Mouse (Mus musculus): Measurements from ENCODE around the gene Ptms. TPM values are rescaled to one million over a fixed set of nuclear protein-coding genes. Genes with fewer than 3 reads are reported as not detected.
A peak's percentile ranks its signal among the peaks of the same experiment; 100 is the strongest.

Gene Ptms
- total RNA-seq (2021) (100 to 1,000 TPM; 828 to 858 TPM), polyA plus RNA-seq (2012; rRNA removed) (2,208 and 2,873 TPM in 2 replicates)
- long read RNA-seq, transcript Ptms-203 (4 exons, 629 nt), result minor isoform, 9 of 129 reads
- long read RNA-seq, transcript Ptms-201 (5 exons, 1,149 nt), result major isoform, 73 of 129 reads
- long read RNA-seq, partial matches to known transcripts, result 43 of 129 reads
- long read RNA-seq, other reads (novel, unspliced or antisense), result 4 of 129 reads

DNA sequence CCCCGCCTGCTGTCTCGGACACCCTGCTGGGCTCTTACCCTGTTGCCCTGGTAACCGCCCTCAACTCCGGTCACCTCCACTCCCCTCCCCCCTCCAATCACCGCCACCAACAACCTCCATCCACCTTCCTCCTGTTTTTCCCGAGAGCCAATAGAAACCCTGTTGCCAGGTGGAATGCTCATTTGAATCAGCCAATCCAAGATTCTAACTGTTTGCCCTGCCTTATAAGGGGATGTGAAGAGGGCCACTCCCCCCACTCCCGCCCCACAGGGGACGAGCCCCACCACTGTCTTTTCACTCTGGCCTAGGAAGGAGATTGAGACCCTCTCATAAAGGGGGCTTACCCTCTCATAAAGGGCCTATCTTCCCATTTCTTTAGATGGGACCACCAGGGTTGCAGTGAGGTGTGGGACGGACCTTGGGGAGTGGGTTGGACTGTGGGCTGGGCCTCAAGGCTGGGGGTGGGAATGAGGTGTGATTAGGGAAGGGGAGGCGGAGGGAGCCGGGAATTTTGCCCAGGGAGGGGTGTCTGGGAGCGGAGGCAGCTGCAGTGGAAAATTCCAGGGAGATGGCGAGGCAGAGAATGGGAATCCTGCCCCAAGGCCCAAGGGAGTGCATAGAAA is at the start of gene Ptms:
Ptms (minus strand) TSS at position 409 of the 623 bp plus-strand sequence.
- peak; percentile 98 for DNase-seq

DNA sequence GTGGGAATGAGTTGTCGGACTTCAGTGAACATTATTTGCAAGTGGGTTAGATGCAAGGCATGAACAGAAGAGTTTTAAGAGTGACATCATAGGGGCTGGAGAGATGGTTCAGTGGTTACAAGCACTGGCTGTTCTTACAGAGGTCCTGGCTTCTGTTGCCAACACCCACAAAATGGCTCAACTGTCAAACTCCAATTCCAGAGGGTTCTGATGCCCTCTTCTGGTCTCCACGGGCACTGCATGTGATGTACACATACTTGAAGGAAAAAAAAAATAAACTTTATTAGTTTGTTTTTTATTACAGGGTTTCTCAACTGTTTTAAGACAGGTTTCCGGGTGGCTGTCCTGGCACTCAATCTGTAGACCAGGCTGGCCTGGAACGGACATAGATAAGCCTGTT is 47.9 kb upstream of the Ptms start:
- peak; percentile 29 for DNase-seq

DNA sequence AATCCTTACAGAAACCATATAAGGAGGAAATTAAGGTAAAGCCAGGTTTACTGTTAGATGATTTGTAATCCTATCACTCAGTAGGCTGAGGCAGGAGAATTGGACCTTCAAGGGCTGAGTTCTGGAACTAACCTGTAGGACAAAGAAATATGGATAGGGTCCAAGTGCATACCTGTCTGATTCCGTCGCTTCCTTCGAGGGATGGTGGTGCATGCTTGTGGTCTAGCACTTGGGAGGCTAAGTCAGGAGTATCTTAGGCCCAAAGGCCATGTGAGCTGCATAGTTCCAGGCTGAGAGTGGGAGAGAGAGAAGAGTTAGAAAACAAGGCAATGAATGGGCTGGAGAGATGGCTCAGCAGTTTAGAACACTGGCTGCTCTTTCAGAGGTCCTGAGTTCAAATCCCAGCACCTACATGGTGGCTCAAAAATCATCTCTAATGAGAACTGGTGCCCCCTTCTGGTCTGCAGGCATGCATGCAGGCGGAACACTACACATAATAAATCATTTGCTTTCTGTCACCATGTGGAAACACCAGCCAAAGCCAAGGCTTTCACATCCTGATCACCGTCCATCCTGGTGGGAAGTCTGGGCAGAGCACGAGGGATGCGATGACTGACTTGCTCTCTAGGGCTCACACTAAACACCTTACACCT is 46.7 kb upstream of the Ptms start:
- DNase-seq, result no peak

DNA sequence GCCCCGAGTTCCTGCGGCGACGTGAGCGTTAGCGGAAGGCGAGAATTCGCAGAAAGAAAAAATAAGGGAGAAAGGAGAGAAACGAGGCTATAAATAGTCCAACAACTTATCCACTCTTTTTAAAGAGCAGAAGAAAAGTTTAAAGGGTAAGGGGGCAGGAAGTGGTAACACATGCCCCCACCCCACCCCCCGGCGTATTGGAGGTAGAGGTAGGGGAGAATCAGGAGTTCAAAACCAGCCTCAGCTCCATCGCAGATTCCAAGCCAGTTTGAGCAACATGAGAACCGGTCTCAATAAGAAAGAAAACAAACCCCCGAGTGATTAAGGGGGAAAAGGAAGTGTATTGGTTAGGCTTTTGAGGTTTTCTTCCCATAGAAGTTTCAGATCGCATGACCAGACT is 45.8 kb upstream of the Ptms start:
- DNase-seq, result no peak

DNA sequence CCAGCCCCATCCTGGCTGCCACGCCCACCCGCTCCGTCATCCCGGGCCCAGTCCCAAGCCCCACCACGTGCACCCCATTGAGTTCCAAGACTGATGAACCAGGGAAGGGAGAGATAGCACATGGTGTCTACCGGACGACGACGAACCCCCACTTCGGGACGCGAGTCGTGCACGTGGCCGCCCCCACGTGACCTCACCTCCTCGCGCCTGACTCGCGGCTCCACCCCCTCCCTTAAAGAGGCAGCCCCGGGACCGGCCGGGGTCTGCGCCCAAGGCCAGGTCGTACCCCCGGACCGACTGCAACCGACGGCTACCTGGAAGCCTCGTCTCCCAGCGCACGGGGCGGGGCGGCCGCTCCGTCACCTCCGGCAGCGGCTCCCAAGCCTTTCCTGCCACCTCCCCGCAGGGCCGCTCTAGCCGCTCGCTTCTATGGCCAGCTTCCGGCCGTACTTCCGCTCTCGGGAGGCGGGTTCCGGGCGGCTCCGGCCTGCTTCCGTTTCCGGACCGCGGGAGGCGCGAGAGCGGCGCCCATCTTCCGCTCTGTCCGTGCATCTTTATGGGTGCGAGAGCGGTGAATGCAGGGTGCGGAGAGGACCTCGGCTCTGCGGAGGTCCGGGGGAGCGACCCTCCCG is 45.3 kb upstream of the Ptms start, which contains the start of gene Cops7a:
Cops7a (minus strand) TSS at position 451 of the 632 bp plus-strand sequence.
- DNase-seq, result peak; percentile 98

DNA sequence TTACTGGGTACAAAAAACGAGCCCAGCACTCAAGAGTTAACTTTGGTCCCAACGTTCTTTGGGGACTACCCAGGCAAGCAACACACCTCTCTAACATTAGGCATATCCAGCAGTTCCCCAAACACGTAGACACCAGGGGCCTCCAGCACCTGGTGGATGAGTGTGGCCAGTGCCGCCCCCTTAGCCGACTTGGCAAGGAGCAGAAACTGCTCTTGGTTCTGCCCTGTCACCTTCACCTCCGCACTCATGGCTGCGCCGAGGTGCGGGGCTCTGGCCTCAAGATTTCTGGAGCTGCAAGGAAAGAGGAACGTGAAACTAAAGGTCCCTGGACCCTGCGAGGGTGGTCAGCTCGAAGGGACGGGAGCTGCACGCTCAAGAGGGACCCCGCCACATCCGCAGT is 44.7 kb upstream of the Ptms start:
- no peak for DNase-seq

DNA sequence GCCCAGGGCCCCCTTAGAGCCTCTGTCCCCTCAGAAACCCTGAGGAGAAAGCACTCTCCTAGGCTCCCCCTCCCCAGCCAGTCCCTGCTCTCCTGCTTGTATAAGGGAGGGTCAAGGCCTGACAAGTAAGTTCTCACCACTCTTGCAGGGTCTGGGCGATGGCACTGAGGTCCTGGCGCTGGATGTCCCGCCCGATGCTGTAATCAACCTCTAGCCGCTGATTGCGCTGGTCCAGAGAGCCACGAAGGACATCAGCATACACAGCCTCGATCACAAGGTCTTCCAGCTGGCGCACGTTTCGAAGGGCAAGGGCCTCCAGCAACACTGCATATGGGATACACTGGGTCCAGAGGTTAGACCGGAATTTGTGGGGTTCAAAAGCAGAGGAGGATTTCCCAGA is 41.1 kb upstream of the Ptms start:
- peak; percentile 74 for DNase-seq

DNA sequence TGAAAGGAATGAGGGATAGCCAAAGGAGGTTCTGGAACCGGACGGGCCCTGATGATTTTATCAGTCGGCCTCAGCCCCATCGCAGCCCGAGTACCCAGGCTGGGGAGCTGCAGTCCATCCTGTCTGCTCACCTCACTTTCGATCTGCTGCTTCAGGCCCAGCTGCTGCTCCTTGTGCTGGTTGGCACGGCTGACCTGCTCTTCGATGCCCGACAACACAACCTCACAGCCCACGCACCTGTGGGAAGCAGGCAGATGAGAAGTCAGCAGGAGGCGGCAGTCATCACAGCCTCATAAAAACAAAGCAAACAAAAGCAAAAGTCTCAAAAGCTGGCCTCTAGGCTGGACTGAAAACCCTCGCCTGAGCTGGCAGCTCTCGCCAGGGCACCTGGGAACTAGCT is 40.1 kb upstream of the Ptms start:
- no peak for DNase-seq

DNA sequence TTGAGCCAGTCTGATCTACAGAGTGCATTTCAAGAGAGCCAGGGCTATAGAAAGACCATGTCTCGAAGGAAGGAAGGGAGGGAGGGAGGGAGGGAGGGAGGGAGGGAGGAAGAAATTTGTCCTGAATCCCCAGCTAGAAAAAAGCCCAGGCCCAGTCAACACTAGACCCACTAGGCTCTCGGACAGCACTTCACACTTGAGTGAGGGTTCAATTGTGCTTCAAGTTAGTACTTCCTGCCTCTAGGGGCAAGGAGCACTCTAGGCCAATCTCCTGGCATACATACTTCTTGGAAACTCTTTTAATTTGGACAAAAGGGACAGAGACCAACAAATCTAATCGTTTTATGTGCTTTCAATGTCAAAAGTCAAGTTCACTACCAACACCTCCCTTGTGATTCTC is 38.2 kb upstream of the Ptms start:
- DNase-seq, result no peak

DNA sequence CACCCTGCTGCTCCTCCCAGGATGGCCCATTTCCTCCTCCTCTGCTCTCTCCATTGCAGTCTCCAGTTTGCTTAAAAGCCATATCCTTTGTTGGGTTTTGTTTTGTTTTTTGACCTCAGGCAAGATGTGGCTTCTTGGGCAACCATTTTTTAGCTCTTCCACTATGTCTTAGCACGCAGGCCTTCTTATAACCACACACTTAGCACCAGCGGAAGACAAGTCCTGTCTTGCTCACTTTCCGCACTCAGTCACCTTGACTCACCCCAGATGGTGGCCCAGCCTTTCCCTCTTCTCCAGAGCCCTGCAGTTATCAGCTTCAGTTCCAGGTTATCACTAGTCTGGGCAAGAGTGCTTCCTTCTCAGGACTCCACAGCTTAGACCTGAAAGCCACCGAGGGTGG is 35.3 kb upstream of the Ptms start:
- DNase-seq, result no peak

DNA sequence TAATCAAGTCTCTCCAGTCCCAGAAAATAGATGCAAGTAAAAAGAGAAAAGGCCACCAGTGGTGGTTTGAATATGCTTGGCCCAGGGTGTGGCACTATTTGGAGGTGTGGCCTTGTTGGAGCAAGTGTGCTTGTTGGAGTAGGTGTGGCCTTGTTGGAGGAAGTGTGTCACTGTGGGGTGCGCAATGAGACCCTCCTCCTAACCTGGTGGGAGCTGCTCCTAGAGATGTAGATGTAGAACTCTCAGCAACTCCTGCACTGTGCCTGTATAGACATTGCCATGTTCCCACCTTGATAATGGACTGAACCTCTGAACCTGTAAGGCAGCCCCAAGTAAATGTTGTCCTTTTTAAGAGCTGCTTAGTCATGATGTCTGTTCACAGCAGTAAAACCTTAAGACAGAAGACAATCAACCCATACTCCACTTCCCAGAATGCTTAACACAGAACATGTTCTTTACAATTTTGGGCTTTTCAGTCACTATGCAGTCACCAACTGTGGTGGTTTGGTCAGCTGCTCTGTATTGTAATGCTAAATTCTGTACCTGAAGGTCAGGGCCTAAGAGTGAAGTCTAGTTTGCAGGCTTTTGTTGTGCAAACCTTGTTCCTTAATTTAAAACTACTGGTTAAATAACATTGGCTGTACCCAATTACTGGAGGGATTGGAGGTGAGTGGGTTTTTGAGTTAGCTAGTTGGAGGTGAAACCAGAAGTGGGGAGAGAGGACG is 34.2 kb upstream of the Ptms start:
- no peak for DNase-seq

DNA sequence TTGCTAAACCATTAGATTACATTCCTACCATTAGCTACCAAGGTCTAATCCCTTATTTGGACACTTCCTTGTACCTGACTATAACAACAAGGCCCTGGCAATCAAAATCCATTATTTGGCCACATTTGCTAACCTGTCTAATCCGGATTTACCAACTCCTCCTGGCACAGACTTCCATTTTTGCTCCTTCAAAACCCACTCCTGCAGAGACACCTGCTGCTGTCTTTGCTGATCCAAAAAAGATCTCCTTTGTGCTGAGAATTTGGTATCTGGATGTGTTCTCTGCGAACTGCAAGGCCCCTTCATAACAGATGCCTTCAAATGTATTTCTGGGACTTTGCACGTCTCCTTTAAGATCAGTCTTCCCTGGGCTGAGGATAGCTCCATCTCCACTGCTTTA is 23.6 kb upstream of the Ptms start:
- DNase-seq, result no peak

DNA sequence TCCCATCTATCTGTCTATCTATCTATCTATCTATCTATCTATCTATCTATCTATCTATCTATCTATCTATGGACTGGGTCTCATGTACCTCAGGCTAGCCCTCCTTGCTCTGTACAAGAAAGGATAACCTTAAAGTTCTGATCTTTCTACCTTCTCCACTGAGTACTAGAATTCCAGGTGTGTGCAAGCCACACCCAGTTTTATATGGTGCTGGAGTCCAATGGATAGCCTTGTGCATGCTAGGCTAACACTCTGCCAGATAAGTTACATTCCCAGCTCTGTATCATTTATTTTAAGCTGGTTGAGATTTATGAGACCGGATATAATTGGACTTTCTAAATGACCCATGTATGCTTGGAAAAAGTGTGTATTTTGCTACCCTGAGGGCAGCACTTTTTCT is 21.8 kb upstream of the Ptms start:
- DNase-seq, result no peak

DNA sequence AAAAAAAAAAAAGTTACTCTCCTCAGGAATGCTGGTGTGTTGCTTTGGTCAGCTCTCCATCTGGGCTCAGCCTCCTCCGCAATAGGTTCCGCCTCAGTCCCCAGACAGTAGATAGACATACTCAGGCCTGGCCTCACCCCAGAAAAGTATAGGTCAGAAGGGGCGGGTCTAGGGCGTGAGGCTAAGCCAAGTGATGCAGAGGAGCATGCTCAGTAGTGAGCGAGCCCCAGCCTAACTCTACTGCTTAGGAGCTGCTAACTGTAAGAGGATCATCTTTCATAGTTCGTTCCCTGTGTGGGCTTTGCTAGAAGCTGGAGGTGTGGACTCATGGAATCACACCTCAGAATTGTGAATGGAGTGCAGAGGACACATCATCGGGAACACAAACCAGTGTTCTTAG is 18.7 kb upstream of the Ptms start:
- DNase-seq, result no peak

DNA sequence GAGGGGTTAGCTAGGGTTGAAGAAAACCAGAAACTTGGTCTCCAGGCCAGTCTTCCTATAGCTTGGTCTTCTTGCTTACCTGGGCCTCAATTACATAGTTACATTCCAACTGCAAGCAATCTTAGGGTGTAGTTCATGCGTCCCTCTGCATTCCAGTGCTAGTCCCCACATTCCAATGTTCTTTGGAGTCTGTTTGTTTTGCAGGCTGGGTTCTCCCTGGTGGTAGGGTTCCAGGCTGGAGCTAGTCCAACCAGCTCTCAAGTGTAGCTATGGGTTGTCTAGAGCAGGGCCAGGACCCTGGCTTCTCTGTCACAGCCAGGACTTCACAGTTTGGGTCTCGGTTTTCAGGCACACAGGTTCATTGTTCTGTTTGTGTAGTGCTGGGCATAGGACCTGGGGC is 17.6 kb upstream of the Ptms start:
- DNase-seq, result no peak

DNA sequence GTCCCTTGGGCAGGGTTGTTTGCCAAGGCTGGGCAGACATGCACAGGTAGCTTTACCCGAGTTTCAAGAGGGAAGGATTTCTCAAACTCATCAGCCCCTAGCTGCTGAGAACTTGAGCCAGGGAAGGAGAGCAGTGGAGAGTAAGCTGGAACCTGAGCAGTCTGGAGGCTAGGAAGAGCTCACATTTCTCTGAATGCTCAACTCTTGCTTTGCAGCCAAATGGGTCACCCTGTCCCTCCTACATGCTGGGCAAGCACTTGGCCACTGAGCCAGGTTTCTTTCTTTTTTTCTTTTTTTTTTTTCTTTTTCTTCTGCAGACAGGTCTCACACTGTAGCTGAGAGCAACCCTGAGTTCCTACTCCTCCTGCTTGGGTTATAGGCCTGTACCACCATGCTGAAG is 16.8 kb upstream of the Ptms start:
- DNase-seq, result no peak

DNA sequence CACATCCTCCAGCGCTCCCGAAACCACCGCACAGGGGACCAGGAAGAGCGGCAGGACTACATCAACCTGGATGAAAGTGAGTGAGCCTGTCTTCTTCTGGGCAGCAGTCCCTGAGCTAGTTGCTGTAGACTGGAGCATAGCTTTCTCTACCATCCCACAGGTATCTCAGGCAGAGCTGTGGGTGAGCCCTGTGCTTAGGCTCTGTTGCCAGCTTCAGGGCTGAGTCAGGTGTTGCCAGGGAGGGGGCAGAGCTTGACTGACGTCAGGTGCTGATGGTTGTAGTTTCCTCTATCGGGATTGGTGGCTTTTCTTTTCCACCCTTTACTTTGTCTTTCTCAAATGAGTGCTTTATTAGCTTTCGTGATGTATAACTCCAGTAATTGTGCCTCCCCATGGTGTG is 14.8 kb upstream of the Ptms start:
- no peak for DNase-seq

DNA sequence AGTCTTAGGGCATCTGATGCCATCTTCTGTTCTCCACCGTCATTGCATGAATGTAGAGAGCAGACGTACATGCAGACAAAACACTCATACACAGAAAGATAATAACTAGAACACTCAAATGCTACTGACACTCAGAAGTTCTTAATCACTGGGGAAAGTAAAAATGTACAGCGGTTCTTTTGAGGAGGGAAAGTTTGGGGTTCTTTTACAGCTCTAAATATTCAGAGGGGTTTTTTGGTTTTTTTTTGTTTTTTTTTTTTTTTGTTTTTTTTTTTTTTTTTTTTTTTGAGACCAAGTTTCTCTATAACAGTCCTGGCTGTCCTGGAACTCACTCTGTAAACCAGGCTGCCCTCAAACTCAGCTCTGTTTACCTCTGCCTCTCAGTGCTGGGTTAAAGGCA is 13.2 kb upstream of the Ptms start:
- no peak for DNase-seq

DNA sequence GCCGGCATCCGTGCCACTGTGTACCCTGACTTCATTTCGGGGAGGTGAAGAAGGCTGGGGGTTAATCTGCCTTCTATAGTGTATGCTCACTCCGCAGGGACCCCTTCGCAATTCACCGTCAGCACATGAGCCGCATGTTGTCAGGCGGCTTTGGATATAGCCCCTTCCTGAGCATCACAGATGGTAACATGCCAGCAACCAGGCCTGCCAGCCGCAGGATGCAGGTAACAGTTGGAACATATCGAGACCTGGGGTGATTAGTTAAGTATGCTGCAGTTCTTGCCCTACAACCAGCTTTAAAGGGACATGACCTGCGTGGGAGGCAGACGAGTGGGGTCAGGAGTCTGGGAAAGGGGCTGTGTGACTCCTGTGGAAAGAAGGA is 12.4 kb upstream of the Ptms start:
- peak; percentile 12 for DNase-seq

DNA sequence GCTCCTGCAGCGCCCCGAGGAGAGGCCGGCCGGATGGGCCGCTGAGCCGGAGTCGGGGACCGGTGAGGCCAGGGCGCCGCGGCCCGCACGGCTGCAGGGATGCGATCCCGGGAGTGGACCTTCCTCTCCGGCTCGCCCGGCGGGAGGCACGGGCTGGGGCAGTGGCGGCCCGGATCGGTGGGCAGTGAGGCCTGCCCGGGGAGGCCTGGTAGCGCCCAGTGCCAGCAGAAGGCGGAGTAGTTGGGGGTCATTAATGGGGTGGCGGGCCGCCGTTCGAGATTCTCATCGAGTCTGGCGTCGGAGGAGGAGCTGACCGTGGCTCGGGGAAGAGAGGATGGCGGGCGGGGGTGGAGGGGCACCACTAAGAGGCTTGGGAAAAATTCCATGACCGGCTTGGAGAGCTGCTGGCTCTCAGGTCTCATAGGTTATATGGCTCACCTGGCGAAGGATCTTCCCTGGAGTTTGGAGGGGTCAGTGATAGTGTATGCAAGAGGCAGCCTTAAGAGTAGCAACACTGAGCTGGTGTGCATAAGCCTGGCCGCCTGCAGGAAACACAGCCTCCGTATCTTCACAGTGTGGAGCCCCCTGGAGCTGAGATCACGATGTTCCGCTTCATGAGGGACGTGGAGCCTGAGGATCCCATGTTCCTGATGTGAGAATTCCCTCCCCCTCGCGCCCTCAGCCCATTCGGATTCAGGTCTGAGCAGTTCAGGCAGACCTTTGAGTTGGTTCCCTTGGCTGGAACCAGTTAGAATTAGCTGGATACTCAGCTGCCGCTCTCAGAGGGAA is 11.8 kb upstream of the Ptms start:
- no peak for DNase-seq

DNA sequence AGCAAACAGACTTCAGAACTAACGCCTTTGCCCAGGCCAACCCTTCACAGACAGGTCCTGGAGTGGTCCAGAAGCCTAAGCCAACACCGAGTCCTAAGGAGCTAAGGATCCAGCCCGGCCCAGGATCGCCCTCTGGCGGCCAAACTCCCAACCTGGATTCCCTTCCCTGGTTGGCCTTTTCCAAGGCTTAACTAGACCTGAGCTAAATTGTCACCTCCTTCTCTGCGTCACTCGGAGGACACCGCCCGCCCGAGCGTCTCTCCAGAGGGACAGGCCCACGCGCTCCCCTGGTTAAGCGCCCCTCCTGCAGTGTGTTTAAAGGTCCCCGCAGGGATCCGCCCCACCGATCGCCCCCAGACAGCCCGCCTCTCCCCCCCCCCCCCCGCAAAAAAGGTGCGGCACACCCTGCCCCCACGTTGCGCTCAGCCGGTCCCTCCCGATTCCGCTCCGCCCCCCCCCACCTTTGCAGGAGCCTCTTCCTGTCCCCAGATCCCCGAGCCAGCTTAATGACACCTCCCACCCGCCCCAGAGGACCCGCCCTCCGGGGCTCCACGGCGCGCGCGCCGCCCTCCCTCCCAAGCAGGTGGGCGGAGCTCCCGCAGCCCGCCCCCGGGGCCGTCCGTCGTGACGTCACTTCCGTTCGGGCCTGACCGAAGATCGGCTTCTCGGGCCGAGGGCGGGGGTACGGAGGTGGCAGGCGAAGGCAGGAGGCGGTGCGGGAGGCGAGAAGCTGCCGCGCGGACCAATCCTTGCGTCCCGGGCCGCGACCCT is 11.0 kb upstream of the Ptms start, which contains the start of gene Mlf2:
Mlf2 (plus strand) TSS at position 633 of the 771 bp plus-strand sequence.
- DNase-seq, result peak; percentile 99

Data from adrenal gland, adult 2 months (tissue).